ENCODE assay signal across 23 mouse cellular contexts in the genomic region with DNA sequence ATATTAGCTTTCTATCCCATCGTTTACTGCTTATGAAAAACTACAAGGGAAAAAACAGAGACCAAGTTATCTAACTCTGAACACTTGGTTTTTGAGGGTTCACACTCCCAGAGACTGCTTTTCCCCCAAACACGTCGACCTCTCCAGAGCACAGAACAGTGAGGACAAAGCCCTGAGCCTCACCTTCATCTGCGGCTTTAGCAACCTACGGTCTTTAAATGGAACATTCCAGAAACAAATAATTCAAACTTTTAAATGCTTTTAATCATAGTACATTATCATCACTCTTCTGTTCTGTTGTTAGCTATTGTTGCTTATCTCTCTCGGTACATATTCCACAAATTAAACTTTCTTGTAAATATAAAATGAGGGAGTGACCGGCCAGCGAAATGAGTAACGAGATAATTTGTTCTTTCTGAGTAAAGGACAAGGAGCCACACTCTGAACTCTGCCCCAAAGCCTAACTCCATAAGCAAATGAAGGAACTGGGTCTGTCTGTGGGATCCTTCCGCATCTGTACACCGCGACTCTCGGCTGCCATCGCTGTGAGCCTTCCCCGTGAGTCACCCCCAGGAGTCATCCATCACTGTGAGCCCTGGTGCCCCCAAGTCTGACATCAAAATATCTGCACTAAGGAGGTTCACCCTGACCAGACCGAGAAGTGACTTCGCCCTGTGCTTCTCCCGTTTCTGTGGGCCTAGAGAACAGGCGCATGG.
"Had no signal": no experiment of that assay in that cellular context is flagged by ENCODE, and none has a peak within 500 bp of the region (broad histone marks: within the 10 kb centered on the region; RNA-seq: fewer than 3 reads in every experiment).

No protein-coding gene starts in this region.

- ATAC-seq: hindbrain, embryonic 16.5 days; inflammation-experienced regulatory T-cells, adult 6 months; intestine, embryonic 15.5 days; intestine, postnatal 0 days; liver, embryonic 12.5 days had no signal

- H3K9me3 ChIP-seq: heart, embryonic 13.5 days; heart, embryonic 15.5 days; hindbrain, embryonic 13.5 days; intestine, embryonic 15.5 days; limb, embryonic 13.5 days; limb, embryonic 15.5 days; liver, embryonic 12.5 days had no signal

- H3K4me3 ChIP-seq: heart, embryonic 13.5 days; heart, embryonic 15.5 days; hindbrain, embryonic 13.5 days; intestine, embryonic 15.5 days; limb, embryonic 13.5 days; limb, embryonic 15.5 days; liver, embryonic 12.5 days had no signal

- H3K9ac ChIP-seq: heart, embryonic 13.5 days; heart, embryonic 15.5 days; hindbrain, embryonic 13.5 days; intestine, embryonic 15.5 days; limb, embryonic 13.5 days; limb, embryonic 15.5 days; liver, embryonic 12.5 days had no signal

- H3K36me3 ChIP-seq: heart, embryonic 13.5 days; heart, embryonic 15.5 days; hindbrain, embryonic 13.5 days; intestine, embryonic 15.5 days; limb, embryonic 13.5 days; limb, embryonic 15.5 days; liver, embryonic 12.5 days had no signal

- H3K4me2 ChIP-seq: heart, embryonic 11.5 days; heart, embryonic 13.5 days; heart, embryonic 15.5 days; hindbrain, embryonic 13.5 days; intestine, embryonic 15.5 days; limb, embryonic 13.5 days; limb, embryonic 15.5 days; liver, embryonic 12.5 days had no signal

- H3K27me3 ChIP-seq: heart, embryonic 13.5 days; heart, embryonic 15.5 days; hindbrain, embryonic 13.5 days; intestine, embryonic 15.5 days; limb, embryonic 15.5 days; liver, embryonic 12.5 days had no signal

- DNase-seq: gastrocnemius, postnatal 14 days; gastrocnemius, postnatal 36 days; heart, adult 18-20 months; heart, postnatal 14 days; heart, postnatal 36 days; kidney, adult 18-20 months; kidney, adult 8-10 months; kidney, postnatal 10 days; kidney, postnatal 36 days; layer of hippocampus, adult 9-11 months; layer of hippocampus, postnatal 36 days; left cerebral cortex, postnatal 4 days had no signal

- H3K4me1 ChIP-seq: heart, embryonic 13.5 days; heart, embryonic 15.5 days; hindbrain, embryonic 13.5 days; intestine, embryonic 15.5 days; limb, embryonic 13.5 days; limb, embryonic 15.5 days; liver, embryonic 12.5 days had no signal

- H3K27ac ChIP-seq: heart, embryonic 13.5 days; heart, embryonic 15.5 days; hindbrain, embryonic 13.5 days; intestine, embryonic 15.5 days; limb, embryonic 13.5 days; limb, embryonic 15.5 days; liver, embryonic 12.5 days had no signal
